Mouse (Mus musculus): ENCODE results near the gene Nxt2.
A peak's percentile ranks its signal among the peaks of the same experiment; 100 is the strongest.
"Not testable (repeated sequence)": the region's sequence is repeated elsewhere in the genome, so short reads cannot be mapped to it uniquely, and the experiment has no call there.

The Nxt2 gene

GRCm38 (mm10) chrX:142226542-142226941, at the start of gene Nxt2:
Gene Nxt2, plus strand, starts transcription at chrX:142226770.
- DNase-seq (ENCODE audit: extremely low spot score, low read depth, low spot score): no peak

- DNase-seq (ENCODE audit: extremely low spot score, low read depth, low spot score): no peak
Measured at GRCm38 (mm10) chrX:142176981-142177380, 49.6 kb upstream of the Nxt2 start.

- no peak for DNase-seq (ENCODE audit: extremely low spot score, low read depth, low spot score)
Measured at GRCm38 (mm10) chrX:142182026-142182425, 44.5 kb upstream of the Nxt2 start.

- peak; percentile 6 for DNase-seq (ENCODE audit: extremely low spot score, low read depth, low spot score)
Measured at GRCm38 (mm10) chrX:142189023-142189703, 37.4 kb upstream of the Nxt2 start.

- DNase-seq (ENCODE audit: extremely low spot score, low read depth, low spot score): no peak
Measured at GRCm38 (mm10) chrX:142190355-142190754, 36.2 kb upstream of the Nxt2 start.

GRCm38 (mm10) chrX:142194420-142194819, 32.1 kb upstream of the Nxt2 start:
- no peak for DNase-seq (ENCODE audit: extremely low spot score, low read depth, low spot score)

- DNase-seq (ENCODE audit: extremely low spot score, low read depth, low spot score): no peak
Measured at GRCm38 (mm10) chrX:142195551-142195950, 31.0 kb upstream of the Nxt2 start.

GRCm38 (mm10) chrX:142196831-142197230, 29.7 kb upstream of the Nxt2 start, which contains the start of gene Gucy2f:
Gene Gucy2f, minus strand, starts transcription at chrX:142196931.
- DNase-seq (ENCODE audit: extremely low spot score, low read depth, low spot score): no peak

GRCm38 (mm10) chrX:142200295-142200694, 26.3 kb upstream of the Nxt2 start:
- DNase-seq (ENCODE audit: extremely low spot score, low read depth, low spot score): peak; percentile 37

- DNase-seq (ENCODE audit: extremely low spot score, low read depth, low spot score): peak; percentile 14
Measured at GRCm38 (mm10) chrX:142227398-142228054, 956 bp downstream of the Nxt2 start.

- peak; percentile 30 for DNase-seq (ENCODE audit: extremely low spot score, low read depth, low spot score)
Measured at GRCm38 (mm10) chrX:142228055-142228768, 1.6 kb downstream of the Nxt2 start.

- no peak for DNase-seq (ENCODE audit: extremely low spot score, low read depth, low spot score)
Measured at GRCm38 (mm10) chrX:142228769-142229158, 2.2 kb downstream of the Nxt2 start.

GRCm38 (mm10) chrX:142236146-142236545, 9.6 kb downstream of the Nxt2 start:
- not testable (repeated sequence) for DNase-seq (ENCODE audit: extremely low spot score, low read depth, low spot score)

- no peak for DNase-seq (ENCODE audit: extremely low spot score, low read depth, low spot score)
Measured at GRCm38 (mm10) chrX:142237101-142237500, 10.5 kb downstream of the Nxt2 start.

GRCm38 (mm10) chrX:142245682-142246327, 19.2 kb downstream of the Nxt2 start:
- no peak for DNase-seq (ENCODE audit: extremely low spot score, low read depth, low spot score)

- no peak for DNase-seq (ENCODE audit: extremely low spot score, low read depth, low spot score)
Measured at GRCm38 (mm10) chrX:142250008-142250736, 23.6 kb downstream of the Nxt2 start.

GRCm38 (mm10) chrX:142276031-142276430, 49.5 kb downstream of the Nxt2 start:
- no peak for DNase-seq (ENCODE audit: extremely low spot score, low read depth, low spot score)

GRCm38 (mm10) chrX:142276573-142276972, 50.0 kb downstream of the Nxt2 start:
- no peak for DNase-seq (ENCODE audit: extremely low spot score, low read depth, low spot score)

- DNase-seq (ENCODE audit: extremely low spot score, low read depth, low spot score): no peak
Measured at GRCm38 (mm10) chrX:142285905-142286304, 59.3 kb downstream of the Nxt2 start.
